Mouse (Mus musculus) thymus, postnatal 25 days (tissue): ENCODE results near the gene Lyg2.

Experiments used
- DNase-seq: peaks from one replicate; pipeline ENCODE4 v3.0.0; 2022

Gene Lyg2

DNA sequence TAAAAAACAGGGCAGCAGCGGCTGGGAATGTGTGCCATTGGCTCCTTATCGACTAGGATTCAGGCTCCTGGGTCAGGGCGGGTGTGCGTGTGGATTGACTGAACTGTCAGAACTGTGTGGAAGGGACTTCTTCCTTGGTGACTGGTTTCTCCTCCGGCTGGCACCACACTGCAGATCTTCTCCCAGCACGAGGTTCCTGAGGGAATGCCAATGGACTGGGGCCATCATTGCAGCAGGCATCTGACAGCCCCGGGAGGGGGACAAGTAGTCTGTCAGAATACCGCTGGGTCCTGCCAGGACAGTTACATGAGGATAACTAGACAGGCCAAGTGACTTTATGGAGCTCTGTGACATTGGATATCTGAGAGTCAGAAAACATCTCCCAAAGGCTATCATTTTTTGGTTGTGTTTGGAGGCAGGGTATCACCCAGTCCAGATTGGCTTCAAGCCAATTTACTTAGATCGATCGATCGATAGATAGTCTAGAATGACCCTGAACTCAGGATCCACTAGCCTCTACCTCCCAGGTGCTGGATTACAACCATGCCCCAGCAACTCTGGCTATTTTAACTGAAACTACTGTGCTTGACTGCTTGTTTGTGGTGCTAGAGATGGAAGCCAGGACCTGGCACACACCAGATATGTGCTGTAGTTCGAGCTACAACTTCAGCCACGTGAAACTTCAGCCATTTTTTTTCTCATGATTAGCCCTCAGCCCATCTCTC lies 38.4 kb downstream of the Lyg2 start:
- DNase-seq = no peak

DNA sequence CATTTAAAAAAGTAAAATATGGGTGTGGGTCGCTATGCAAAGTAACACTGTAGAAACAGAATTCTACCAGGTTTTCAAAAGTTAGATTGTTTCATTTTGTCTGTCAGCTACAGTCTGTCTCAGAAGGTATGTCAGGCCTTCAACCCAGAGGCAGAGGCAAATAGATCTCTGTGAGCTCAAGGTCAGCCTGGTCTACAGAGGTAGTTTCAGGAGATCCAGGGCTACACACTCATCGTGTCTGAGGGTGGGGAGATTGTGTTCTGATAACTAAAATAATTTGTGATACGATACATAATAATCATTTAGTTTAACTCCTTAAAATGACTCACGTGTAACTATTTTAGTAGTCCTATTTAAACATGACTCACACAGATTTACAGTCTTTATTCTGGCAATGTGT lies 43.1 kb downstream of the Lyg2 start:
- DNase-seq = no peak

DNA sequence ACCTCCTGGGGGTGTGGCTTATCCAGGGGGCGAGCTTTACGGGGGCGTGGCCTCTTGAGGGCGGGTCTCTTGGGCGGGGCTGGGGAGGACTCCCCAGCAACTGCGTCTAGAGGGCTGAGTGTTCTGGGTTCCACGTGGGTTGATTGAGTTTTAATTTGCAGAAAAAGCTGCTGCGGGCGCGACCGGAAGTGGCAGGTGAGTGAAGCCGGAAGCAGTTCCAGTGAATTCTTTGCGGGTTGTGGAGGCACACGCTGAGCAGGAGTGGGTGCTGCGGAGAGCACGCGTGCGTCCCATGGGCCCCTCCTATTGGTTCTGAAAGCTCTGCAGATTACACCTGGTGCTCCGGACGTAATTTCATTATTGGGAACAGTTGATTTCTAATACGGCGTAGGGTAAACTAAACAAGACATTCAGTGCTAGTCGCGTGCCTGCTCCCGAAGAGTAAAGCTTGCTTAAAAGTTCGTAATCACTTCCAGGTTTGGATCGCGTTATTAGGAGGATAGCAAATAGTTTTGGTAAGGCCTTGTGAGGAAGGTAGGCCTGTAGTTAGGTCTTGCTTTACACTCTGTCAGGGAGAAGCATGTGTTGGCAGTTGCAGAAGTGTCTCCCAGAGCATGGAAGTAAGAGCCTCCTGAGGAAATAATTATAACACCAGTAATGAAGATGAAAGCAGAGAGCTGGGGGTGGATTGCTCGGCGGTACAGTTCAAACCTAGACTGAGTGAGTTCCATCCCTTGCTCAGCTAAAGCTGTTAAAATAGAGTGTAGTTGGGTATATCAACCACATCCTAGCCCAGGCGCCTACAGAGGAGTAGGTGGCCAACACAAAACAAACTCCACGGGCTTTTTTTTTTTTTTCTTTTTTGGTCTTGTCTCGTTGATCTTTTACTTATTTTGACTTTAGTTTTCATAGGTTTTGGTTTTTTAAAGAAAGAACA lies 43.9 kb downstream of the Lyg2 start:
- DNase-seq = peak; percentile 81

DNA sequence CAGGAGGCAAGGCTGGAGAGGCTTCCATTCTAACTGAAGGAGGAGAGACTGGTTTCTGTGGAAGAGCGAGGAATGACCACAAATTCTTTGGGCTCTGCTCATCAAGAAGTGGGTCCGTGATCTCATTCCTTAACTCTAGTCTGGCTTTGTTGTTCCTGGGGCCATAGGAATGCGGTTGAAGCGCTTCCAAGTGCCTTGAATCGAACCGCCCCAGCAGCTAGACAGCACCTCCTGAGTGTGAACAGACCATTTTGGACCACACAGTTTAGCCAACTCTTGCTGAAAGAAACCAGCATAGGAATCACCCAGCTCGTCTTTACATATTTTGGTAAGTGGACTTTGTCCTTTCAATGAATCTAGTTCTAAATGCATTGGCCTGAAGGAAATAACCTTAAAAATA lies 44.6 kb downstream of the Lyg2 start, which contains the start of gene Lipt1:
Gene Lipt1, plus strand, starts transcription at position 35 of the 400 bp plus-strand sequence.
- no peak for DNase-seq

DNA sequence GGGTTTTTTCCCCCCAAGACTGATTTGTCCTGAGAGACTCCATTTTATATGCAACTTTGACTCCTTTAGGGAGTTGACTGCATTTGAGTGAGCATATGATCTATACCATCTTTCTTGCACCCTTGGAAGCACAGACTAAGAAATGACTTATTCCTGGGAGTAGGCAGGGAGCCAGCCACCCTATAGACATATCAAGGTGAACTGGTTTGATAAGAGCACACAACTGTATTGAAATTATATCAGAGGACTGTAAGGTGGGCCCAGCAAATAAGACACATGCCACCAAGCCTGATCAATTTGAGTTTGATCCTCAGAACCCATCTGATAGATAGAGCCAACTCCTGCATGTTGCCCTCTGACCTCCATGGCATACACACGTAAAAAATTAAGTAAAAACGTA lies 46.9 kb downstream of the Lyg2 start:
- DNase-seq = no peak

DNA sequence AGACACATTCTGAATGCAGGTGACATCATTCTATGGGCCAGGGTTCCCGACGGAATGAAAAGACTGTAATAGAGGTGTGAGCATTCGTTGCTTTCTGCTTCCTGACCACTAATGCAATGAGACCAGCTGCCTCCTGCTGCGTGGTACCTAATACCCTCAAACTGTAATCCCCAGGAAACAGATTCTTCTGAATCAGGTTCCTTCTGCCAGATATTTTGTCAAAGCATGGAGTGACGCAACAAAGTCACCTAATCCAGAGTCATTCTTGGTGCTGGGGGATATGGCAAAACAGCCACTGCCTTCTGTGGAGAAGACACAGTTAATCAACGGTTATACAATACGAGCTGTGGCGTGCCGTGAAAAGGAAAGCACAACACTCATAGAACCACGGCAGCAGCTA lies 47.7 kb downstream of the Lyg2 start:
- no peak for DNase-seq

DNA sequence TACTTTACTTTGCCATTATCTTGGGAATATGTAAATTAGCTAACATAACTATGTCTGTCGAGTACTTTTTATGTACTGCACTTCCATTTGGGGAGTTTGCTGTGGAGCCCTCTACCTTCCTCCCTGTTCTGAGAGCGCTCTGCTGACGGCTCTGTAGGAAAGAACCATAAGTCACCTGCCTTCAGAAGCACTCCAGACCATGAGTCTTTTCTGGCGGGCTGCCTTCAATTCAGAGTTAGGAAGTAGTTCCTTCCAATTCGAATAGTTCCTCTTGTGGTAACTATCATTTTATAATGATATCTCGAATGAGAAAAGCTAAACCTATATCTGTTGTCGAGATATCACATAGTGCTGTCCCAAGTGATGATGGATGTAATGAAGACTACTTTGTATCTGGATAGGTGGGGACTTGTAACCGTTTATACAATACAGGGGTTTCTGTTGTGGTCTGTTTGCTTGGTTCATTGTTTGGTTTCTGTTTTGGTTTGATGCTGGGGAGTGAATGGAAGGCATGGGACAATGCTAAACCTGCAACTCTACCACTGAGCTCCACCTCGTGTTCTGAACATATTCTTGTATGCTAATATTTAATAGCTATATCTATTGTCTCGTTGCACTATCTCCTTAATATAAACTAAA lies 48.5 kb downstream of the Lyg2 start:
- DNase-seq = no peak

DNA sequence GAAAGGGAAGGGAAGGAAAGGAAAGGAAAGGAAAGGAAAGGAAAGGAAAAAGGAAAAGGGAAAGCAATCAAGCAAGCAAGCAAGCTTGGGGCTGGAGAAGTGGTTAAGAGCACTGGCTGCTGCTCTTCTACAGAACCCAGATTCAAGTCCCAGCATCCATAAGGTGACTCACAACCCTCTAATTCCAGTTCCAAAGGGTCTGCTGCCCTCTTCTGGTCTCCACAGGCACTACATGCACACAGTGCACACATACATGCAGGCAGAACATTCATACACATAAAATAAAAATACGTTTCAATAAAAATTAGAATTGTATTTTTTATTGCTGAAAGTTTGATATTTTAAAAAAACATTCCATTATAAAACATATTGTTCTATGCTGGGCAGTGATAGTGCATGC lies 49.2 kb downstream of the Lyg2 start:
- DNase-seq = peak; percentile 58

DNA sequence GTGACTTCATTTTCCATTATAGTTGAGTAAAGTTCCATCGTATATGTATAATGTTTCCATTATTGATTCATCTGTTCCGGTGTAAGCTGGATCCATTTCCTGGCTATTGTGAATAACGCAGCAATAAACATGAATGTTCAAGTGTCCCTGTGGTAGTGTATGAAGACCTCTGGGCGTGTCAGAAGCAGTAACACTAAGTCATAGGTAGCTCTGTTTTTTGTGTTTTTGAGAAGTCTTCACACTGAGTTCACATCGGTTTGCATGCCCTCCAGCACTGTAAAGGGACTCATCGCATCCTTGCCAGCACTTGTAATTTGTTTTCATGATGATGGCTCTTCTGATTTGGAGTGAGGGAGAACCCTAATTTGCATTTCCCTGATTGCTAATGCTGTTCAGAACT lies 50.0 kb downstream of the Lyg2 start, which contains the start of gene Tsga10:
Gene Tsga10, minus strand, starts transcription at position 144 of the 400 bp plus-strand sequence.
- no peak for DNase-seq

DNA sequence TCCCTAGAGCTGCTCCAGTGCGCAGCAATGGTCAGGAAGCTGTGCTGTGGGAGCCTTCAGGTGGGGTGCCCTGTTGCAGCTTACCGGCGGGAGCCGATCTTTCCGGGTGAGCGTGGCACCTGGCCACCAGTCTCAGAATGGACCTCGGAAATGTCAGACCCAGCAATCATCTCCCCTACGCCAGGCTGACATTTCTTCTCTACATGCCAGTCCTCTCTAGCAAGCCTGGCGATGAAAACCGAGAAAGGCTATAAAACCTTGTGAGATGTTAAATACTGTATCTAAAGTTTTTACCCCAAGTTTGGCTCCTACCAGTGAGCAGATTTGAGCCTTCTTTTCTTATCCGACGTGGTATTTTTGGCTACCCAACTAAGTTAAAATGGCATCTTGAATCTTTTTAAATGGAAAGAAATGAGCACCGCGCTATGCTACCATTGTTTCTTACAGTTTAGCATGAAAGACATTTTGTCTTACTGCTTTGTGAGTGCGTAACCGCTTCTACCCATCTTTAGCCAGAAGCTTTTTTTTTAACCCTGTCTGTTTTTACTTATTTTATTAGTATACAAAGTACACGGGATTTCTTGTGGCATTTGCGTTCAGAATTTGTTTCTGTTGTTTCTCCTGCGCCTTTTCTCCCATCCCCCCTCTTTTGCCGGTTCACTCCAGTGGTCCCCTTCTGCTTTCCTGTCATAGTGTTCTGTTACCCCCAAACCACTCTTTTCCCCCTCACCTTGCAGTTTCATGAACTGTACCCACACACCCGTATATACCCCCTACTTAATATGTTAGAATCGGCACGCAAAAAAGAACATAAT lies 50.7 kb downstream of the Lyg2 start:
- DNase-seq = no peak

DNA sequence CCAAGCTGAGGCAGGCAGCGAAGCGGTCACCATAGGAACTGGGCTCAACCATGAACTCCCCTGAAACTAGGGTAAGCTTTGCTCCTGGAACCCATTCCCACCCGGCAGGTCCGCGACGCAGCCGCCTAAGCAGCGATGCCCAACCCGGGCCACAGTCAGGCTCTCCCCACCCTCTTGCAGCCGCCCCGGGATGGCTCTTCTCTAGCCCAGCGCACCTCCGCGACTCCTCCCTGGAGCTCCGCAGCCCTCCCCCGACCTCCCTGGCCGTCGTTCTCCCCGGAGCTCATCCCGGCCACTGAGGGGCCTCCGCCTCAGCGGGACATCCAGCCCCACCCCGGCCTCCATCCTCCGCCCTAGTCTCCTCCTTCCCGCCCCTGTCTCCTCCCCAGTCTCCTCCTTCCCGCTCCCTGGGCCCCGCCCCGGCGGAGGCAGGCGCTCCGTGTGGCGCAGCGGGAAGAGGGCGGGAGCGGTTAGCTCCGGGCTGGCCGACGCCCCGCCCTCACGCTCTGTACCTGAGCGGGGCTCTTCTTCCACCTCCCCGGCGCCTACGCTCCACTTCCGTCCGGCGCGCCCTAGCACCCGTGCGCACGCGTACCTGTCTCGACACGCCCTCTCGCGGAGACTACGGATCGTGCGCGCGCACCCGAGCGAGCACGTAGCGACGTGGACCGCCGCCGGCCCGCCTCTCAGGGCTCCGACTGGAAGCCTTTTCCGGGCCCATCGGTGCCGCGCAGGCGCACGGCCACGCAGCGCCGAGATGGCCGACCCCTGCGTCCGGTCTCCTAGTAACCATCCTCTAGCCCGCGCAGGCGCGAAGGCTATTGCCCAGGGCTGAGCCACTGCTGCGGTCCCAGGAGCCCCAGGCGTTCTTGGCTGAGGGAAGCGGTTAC lies 51.5 kb downstream of the Lyg2 start:
- peak; percentile 99 for DNase-seq
